Mouse (Mus musculus): ENCODE measurements at regions not wholly inside any gene's neighbourhood (a gene's known extent, or its start where the extent isn't known, plus 50 kb on each side); places are given as distances from the start of the nearest gene placed in this dataset.

GRCm38 (mm10) chrX:11633823-11634222 is 306.2 kb downstream of the H2al1j start:
- TF ChIP-seq CTCF (conservative IDR thresholded peaks at IDR 0.05; ENCODE audit: insufficient read depth, insufficient read length, low read depth, low read length) (peak; percentile 69), POLR2A (IDR thresholded peaks at IDR 0.05; ENCODE audit: low read depth, low read length) (no peak)
